Mouse (Mus musculus) kidney, postnatal 36 days (tissue): ENCODE results near the gene Fggy.

Experiments used
- DNase-seq, 2 experiments: peaks; one replicate each; pipeline ENCODE4 v3.0.0; 2021 to 2022; ENCODE audit warnings: mixed read lengths in 2 of 2

Gene Fggy

DNA sequence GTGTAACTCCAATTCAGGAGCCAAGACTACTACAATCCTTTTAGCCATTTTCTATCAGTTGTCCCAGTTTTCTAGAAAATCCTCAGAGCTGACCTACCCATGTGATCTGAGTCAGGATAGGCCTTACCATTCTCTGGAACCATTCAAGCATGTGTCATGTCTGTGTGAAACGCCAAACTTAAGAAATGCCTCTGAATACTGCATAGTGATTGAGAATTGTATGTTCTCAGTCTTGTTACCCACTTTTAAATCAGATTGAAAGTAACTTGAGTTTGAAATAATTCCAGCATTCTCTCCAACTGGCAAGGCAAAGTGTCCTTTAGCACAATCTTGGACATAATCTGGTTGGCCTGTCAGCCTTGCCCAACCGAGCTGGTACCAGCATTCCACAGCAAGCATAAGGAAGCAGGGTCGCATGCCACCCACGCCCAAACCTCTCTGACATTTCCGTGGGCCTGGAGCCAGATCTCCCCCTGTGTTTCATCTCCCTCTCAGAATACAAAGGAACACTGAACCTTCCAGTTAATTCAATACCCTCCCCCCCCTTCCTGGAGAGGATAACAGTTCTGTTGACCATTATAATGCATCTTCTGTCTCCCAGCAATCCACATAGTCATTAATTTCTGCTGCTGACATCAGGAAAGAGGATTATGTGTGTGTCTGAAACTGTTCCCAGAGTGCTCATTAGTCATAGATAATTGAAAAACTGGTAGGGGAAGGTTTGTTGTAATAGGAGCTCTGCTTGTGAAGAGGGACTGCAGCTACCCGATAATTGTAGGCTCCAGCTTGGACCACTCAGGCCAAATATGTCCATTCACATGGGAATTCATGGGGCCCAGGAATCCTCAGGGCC is 176.3 kb downstream of the Fggy start:
- DNase-seq: peak; percentile 56 to 66

DNA sequence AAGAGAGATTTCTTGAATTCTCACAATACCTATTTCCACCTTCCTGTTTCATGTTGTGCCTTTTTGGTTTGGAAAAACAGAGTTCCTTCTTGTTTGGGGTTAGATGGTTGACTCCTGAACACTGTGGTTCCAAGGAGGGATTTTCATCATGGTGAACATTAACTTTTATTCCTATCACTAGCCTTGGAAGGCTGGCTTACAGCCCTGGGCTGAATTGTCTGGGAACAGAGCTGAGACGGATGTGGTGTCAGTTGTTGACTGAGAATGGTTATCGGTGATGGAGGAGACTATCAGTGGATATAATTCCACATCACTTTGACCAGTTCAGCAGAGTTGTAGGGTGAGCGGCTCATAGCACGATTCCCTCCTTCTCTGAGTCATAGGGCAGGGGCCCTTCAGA is 178.7 kb downstream of the Fggy start:
- DNase-seq: peak; percentile 54 to 60

DNA sequence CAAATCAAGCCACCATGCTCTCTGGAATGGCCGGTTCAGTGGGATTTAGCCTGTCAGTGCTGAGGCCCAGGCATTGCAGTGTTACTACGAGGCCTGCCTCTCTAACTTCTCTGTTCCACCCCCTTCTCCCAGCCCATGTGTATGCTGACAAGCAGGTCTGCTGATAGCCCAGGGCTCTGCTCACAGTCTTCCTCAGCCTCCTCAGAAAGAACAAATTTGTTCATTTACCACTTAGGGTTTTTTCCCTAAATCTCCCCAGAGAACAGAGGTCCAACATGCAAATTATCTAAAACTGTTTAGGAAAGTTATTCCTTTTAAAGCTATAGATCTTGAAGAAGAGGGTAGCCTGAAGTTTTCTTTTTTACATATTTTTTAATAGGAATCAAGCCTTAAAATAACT is 179.4 kb downstream of the Fggy start:
- no peak for DNase-seq

DNA sequence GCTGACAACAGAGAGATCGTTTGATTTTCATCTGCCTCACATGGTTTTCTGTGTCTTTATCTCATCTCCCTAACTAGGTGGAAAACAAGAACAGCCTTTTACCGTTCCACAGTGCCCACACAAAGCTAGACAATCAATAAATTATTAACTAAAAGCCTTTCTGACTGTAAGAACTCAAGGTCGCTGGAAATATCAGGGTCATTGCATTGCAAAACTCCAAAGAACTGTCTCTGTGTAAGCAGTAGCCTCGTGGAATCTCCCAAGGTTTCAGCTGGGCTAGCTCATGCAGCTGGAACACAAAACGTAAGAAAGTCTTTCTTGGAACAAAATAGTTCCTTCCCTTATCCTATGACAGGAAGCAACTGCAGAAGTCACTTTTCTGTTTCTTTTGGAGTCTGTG is 180.9 kb downstream of the Fggy start:
- DNase-seq: peak; percentile 59 to 89

DNA sequence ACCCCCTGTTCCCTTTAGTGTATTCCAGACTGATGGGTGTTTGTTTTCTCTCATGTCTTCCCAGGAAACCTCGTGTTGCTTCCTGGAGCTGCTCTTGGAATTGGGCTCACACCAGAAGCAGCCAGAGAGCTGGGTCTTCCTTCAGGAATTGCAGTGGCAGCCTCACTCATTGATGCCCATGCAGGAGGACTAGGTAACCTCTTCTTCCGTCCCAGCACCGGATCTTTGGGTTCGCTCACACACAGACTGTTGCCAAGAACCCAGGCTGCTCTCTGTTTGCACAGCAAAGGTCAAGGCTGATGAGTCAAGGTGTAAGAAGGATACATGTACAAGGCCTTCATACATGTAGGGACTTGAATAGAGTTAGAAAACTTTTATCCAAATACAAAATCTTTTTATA is 181.4 kb downstream of the Fggy start:
- DNase-seq: peak; percentile 41 to 46

DNA sequence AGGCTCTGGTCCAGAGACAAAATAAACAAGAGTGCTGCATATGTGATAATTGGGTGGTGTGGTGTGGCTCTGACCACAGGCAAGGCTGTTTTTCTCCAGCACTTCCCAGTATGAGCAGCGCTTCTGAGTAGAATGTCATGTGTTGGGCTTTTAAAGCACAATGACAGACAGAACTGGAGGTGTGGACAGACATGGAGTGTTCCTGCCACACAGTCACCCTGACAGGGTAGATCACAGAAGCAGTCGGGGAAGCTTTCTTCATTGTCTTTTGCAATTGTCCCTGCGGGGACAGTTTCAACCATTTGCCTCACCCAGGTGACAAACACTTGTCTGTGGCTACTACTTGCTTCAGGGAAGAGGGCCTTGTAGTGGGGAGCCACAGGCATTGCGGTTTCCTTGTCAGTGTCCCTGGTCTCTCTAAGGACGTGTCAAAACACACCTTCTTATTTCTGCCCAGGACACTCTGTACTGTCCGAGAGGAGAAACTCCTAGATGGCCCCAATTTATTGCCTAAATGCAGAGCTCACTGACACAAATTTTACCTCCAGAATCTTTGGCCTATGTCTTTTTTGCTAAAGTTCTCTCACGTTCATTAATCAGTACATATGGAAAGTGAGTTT is 183.9 kb downstream of the Fggy start:
- no peak for DNase-seq

DNA sequence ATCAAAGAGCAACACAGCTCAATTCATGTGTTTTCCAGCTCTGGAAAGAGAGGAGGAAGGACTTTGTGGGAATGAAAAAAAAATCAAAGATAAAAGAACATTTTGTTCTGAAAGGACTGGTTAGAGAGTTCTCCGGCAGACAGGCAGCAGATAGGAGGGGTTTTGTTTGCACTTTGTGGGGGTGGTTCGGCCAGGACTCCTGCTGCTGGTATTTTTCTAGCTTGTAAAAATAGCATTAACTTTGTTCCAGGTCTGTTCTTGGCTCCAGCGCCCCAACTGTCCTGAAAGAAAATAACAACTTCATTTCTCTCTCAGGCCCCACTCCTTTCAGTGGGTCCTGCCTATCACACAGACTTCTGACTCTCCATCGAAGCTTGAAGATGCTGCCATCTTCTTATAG is 185.7 kb downstream of the Fggy start:
- peak; percentile 55 to 74 for DNase-seq

DNA sequence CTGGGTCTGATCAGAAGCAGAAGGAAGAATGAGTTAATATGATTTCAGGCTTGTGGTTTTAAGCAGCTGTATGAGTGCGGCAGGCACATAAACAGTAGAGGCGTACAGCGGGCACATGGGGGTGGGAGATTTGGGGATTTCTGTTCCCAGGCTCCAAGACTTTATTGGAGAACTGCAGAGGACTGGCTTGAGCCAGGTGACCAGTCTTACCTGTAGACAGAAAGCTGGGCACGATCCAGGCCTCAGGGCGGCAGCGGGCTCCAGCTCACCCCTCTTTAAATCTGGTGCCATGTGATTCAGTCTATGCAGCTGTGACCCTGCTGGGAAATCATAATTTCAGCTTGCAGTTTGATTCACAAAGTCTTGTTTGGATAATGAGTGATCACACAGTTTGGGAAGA is 189.6 kb downstream of the Fggy start:
- DNase-seq: peak; percentile 55 to 61

DNA sequence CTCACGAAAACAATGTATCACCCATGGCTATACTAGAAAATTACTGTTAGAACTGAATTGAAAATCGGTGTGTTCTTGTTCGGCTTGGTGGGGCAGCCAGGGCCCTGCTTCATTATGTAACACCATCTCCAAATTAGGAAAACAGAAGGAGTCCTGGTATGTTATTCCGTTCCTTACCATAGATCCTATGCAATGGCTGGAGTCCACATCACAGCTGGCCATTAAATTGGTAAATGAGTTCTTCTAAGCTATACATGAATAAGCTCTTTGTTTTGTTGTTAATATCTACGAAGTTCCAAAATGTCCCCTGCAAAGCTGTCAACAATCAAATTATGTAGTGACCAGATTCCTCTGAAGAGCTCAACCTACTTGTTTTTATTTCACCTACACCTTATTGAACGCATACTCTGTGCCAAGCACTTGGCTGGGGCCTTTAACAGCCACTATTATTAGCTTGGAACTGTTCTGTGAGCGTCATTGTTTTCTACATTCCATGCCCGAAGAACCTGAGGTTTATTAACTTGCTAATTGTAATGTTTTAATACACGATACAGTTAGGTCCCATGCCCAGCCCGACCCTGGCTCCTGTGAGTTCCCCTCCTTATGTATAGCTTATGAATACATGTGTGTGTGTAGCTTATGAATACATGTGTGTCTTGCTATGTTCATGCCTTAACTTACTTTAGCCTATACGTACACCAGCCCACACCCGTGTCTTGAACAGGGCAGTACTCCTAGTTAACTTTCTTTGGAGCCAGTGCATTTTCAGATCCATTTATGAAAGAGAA is 190.3 kb downstream of the Fggy start:
- no peak for DNase-seq

DNA sequence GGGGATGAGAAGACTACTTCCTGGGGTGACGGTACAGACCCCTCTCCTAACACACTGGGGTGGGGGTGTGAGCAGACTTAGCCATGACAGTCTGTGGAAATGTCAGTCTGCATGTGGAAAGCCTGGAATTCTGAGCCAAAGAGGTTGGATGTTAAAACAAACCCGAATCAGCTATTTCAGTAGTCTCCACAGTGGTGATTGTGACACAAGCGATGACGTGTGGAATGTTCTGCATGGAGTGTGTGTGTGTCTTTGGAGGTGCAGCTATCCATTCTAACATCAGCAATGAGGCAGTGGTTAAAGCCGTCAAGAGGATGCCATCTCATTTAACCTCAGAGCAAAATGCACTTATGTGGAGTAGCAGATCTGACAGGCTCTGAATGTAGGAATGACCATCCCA is 192.9 kb downstream of the Fggy start:
- DNase-seq: no peak

DNA sequence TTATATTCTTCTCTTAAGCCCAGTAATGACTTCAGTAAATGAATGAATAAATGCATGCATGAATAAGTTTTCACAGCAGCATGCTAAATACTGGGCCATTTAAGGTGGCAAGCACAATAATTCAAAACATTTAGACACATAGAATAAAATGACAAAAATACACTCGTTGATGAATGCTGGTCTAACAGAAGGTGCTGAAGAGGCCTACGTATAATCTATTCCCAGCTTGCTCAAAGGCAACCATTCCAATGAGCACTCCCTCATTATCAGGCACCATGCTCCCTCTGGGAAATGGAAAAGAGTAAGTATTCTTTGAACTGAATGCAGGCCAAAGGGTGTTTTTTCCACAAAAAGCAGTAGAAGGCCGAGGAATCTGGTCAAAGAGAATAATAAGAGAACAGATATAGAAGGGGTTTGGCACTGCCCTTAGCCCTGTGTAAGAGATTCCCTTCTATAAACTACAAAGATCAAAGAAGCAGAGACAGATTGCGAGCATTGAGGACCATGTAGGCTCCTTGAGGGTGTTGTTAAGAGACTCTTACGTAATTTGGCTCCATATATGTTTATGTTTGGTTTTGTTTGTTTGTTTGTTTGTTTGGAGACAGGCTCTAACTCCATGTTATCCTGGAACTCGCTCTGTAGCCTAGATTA is 195.4 kb downstream of the Fggy start:
- DNase-seq: no peak

DNA sequence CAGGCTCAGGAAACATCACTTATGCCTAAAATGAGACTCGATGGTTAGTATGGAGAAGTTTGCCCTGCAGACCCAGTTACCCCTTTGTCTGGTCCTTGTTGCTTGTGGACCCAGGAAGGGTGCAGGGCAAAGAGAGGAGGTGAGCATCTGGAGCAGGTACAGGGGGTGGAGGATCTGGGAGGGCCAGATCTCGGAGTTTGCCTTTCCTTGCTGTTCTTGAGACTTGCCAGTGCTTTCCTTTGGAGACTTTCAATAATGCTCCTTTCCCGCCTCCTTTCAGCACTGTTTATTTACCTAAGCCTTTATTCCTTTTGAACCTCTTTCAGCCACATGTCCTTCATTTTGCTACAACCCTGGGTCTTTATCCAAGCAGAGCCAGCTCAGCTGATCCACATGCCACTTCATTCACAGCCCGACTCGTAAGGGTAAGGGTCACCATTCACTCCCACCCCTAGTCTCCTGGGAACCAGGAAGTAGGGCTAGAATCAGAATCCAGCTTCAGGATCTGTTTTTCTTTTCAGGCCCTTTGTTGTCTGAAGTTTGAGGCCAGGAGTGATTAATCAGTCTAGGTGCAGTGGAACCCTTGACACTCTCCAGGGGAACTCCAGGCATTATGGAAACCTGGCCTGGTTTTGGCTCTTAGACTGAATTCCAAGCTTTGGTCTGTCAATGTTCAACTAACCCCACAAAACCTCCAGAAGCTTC is 201.9 kb downstream of the Fggy start:
- peak; percentile 59 to 86 for DNase-seq

DNA sequence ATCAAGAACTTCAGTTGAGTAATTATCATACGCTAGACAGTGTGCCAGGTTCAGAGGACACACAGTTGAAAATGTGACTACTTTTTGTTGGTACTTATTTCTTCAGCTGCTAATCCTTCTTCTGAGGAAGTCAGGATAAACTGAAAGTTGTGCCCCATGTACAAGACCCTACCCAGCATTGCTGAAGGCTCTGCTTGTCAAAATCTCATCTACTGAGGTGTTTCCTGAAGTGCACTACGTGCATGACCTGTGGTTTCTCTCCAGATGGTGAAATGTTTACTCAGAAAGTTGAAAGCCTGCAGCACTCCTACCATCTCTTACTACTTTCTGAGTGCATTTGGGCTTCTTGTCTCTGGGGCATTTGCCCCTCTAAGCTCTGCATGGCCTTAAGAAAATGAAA is 208.1 kb downstream of the Fggy start:
- no peak for DNase-seq

DNA sequence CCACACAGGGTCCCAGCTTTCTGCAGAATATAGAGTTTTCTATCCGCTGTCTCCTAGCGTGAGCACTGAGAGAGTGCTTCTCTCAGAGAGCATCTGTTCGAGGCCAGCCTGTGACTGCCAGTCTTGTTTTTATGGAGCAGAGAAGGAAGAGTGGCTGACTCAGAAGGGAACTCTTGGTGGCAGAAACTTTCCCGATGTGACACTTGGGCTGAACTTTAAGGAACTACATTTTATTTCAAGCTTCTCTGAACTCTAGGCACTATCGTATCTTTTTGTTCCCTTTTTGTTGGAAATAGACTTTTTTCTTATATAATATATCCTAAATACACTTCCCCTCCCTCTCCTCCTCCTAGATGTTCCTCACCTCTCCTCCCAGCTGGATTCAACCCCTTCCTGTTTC is 213.2 kb downstream of the Fggy start:
- DNase-seq: no peak

DNA sequence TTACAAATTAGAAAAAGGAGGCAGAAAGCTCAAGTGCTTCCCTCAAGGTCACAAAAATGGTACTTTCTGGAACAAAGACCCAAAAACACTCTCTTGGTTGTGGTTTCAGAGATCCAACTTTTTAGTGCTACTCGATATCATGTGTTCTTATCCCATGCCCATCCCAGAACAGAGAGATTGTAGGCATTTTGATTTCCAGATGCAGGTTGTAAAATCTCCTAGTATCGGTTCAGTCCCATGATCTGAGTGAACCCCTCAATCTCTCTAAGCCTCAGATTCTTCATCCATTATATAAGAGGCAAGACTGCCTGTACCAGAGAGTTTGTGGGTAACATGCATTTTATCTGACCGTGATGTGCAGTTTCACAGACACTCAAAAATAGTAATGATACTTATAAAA is 214.2 kb downstream of the Fggy start:
- DNase-seq: no peak

DNA sequence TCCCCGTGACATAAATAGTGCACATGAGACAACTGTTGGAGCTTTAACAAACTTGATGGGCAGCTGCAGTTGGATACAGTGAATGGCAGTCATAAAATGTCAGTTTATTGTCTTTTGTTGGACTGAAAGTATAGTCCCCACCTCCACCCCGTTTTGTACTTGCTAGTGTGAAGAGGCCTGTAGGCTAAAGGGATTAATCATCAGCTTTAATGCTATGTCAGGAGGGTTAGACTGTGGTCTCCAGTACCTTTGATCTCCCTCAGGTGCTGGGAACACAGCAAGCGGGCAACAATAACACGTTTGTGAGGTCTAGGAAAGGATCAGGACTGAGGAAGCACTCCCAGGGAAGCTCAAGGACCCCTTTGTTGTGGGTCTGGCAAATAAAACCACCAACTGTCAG is 214.6 kb downstream of the Fggy start:
- DNase-seq: peak in 1 of 2 experiments; percentile 52

DNA sequence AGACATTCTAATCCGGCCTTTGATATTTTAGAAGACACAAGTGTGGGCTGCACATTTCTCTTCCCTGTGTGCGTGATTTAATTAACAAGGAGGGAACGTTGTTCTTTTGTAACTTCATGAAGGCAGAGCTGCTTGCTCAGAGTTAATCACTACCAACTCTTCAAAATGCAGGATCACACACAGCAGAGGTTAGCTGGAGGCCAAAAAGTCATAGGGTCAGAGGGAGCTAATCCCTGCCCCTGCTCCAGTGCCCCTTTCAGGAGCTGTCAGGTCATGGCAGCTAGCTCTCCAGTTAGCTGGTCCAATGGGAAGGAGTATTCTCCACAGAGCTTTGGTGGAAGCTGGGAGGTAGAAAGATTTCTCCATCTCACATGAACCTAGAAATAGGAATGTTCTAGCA is 215.4 kb downstream of the Fggy start:
- peak; percentile 49 to 54 for DNase-seq

DNA sequence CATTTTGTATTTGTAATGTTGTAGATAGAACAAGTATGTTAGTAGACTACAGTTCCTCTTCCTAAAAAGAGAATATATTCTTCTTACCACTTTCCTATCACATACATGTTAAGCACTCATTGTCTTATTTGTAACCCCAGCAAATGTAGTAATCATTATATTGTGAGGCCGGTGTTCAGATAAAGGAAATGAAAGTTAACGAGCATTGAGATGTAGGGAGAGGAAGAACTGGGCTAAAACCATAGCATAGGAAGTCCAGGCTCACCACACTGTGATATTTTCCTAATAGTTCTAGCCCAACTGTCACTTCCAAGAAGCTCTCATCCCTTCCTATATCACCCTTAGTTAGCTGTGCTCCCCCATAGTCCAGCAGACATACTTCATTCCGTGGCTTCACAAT is 218.3 kb downstream of the Fggy start:
- no peak for DNase-seq

DNA sequence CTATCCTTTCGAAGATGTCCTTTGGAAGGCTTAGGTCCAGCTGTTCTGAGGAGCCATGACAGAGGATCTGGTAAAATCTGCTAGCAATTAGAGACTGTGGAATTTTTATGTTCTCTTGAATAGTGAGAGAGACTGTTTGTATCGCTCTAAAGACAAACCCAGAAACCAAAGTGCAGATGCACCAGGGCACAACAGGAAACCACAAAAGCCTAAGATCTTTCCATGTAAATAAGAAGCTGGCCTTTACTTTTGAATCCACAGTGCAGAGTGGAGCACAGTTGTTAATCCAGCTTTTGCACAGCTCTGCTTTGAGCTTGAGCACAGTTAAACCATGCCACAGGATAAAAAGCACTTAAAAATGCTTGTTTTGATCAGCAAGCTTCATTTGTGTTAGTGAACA is 220.5 kb downstream of the Fggy start:
- DNase-seq: no peak

DNA sequence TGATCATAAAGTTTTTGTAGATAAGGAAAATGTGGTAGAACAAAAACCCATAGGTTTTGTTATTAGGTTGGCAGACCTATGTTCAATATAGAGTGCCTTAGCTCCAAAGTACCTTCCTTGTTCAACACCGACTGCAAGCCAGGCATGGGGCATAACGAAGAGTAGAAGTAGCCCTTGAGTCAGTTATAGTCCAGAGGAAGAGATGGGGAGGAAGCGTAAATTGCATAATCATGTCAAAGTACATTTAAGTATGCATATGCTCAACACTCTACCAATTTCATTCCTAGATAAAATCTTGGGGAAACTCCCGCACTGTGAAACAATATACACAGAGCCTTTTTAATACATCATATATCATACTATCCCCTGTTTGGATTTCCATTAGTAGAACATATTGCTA is 221.2 kb downstream of the Fggy start:
- no peak for DNase-seq

DNA sequence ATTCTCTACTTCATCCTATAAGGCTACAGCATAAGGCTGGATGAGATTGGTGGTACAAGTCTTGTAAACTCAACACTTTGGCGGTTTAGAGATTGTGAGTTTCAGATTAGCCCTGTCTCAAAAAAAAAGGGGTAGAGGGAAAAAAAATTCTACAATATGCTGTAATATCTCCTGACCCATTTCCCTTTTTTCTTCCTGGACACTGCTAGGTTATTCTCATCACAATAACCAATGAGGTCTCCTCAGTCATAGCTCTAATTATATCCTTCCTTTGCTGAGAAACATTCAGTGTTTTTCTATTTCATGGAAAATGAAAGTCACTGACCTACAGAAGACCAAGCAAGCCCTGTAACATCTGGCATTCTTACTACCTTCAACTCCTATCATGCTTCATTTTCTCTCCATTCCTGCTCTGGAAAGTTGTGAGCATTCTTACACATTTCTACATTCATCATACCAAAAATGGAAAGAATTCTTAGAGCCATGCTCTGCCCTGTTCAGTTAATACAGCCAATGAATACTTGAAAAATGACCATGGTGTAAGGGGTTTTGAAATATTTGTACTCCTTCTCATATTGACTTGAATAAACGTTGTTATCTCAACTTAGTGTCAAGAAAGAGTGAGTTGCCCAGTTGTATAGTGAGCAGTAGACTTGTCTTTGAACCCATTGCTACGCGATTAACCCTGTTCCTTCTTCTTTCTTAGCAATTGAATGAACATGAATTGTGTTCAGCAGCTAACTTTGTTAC is 227.0 kb downstream of the Fggy start:
- no peak for DNase-seq

DNA sequence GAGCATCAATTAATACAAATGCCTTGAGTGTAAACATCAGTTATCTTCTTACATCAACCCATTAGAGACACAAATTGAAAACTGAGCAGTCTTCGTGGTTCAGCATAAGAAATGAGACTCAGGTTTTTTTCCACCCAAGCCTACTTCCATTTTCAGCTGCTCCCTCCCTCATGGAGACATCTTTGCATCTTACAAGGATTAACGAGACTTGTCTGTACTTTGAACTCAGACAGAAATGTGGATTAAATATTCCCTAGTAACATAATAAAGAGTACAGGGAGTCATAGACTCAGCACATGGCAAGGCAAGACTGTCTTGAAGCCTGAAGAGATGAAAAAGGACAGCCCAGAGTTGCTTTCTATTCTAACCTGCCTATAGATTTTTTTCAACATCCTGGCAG is 230.3 kb downstream of the Fggy start:
- peak in 1 of 2 experiments; percentile 45 for DNase-seq
